Mouse (Mus musculus): ENCODE results near the gene Kdm5b. TPM values are rescaled to one million over a fixed set of nuclear protein-coding genes. Genes with fewer than 3 reads are reported as not detected.

Kdm5b gene
- total RNA-seq, 1 experiment = 127 TPM

GRCm38 (mm10) chr1:134650816-134651215 lies 90.8 kb downstream of the Kdm5b start:
- peaks cover 0 to 6% of the 10 kb centered on the region in 2 experiments; a peak in 2 of 4 replicates for H3K4me1 ChIP-seq (ENCODE audit: control insufficient read depth in 2 of 2, insufficient read depth in 2 of 2, low read length in 2 of 2, poor library complexity in 1 of 2)
- H3K27ac ChIP-seq (ENCODE audit: insufficient read depth, low read depth, low read length, poor library complexity, severe bottlenecking) = no peak overlapping the region
- H3K9ac ChIP-seq (ENCODE audit: insufficient read depth, low read depth, low read length, poor library complexity, severe bottlenecking) = no peak overlapping the region
- TF ChIP-seq HCFC1 (IDR thresholded peaks at IDR 0.05; ENCODE audit: borderline replicate concordance, insufficient read depth, low read length) = no peak
- no peak for TF ChIP-seq CHD2 (IDR thresholded peaks at IDR 0.05; ENCODE audit: low read depth, low read length)
- TF ChIP-seq ZC3H11A (IDR thresholded peaks at IDR 0.05; ENCODE audit: borderline replicate concordance, low read depth, low read length) = no peak
- TF ChIP-seq ZNF384 (IDR thresholded peaks at IDR 0.05; ENCODE audit: low read depth, low read length) = no peak
- no peak for TF ChIP-seq MAFK (IDR thresholded peaks at IDR 0.05; ENCODE audit: insufficient read depth, low read depth, low read length)
- no peak for DNase-seq (ENCODE audit: low read depth, low spot score)
- in situ Hi-C loops (cut with MboI; ENCODE audit: low sequenced_read_pairs in 2 of 2, unreplicated experiment in 2 of 2) = no loop called here
- no peaks in the 10 kb centered on the region for H3K9me3 ChIP-seq (ENCODE audit: control insufficient read depth, insufficient read depth, low read depth, low read length)
- no peaks in the 10 kb centered on the region for H3K36me3 ChIP-seq (ENCODE audit: control insufficient read depth, insufficient read depth, low read length, poor library complexity, severe bottlenecking)
- H3K4me3 ChIP-seq (ENCODE audit: insufficient read depth in 1 of 2, low read depth in 1 of 2, low read length in 2 of 2, poor library complexity in 1 of 2, severe bottlenecking in 1 of 2) = no peak overlapping the region

DNA sequence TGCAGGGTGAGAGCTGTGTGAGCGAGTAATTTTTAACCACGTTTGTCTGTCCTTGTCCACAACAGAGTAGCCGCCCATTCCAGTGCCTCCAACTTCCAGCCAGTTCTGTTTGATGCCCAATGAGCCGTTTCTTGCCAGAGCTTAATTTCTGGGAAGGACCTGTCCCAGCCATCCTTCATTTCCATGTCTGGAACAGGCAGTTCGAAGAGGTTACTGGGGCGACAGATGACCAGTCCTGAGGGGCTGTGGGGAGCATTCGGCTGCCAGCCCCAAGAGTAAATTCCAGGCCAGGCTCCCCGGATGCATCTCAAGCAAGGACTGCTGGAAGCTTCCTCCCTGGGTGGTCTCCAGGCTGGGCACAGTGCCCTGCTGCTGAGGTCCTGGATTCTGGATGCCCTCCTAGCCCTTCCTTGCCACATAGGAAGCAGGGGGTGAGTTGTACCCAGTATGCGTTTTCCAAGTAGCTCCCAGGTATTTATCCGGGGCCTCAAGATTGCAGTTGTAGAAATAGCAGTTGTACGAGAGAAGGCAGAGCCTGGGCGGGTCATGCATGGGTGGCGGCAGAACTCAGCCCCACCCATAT lies 91.4 kb downstream of the Kdm5b start:
- in situ Hi-C loops (cut with MboI; ENCODE audit: low sequenced_read_pairs in 2 of 2, unreplicated experiment in 2 of 2) = no loop called here
- Histone ChIP-seq H3K36me3 (ENCODE audit: control insufficient read depth, insufficient read depth, low read length, poor library complexity, severe bottlenecking) (no peaks in the 10 kb centered on the region), H3K4me3 (ENCODE audit: insufficient read depth in 1 of 2, low read depth in 1 of 2, low read length in 2 of 2, poor library complexity in 1 of 2, severe bottlenecking in 1 of 2) (no peak overlapping the region), H3K9me3 (ENCODE audit: control insufficient read depth, insufficient read depth, low read depth, low read length) (no peaks in the 10 kb centered on the region), H3K4me1 (ENCODE audit: control insufficient read depth in 2 of 2, insufficient read depth in 2 of 2, low read length in 2 of 2, poor library complexity in 1 of 2) (peaks cover 0 to 6% of the 10 kb centered on the region in 2 experiments; a peak in 2 of 4 replicates), H3K27ac (ENCODE audit: insufficient read depth, low read depth, low read length, poor library complexity, severe bottlenecking) (no peak overlapping the region), H3K9ac (ENCODE audit: insufficient read depth, low read depth, low read length, poor library complexity, severe bottlenecking) (no peak overlapping the region)
- no peak for DNase-seq (ENCODE audit: low read depth, low spot score)
- TF ChIP-seq MAFK (IDR thresholded peaks at IDR 0.05; ENCODE audit: insufficient read depth, low read depth, low read length) (no peak), ZNF384 (IDR thresholded peaks at IDR 0.05; ENCODE audit: low read depth, low read length) (no peak), HCFC1 (IDR thresholded peaks at IDR 0.05; ENCODE audit: borderline replicate concordance, insufficient read depth, low read length) (no peak), CHD2 (IDR thresholded peaks at IDR 0.05; ENCODE audit: low read depth, low read length) (no peak), ZC3H11A (IDR thresholded peaks at IDR 0.05; ENCODE audit: borderline replicate concordance, low read depth, low read length) (no peak)

DNA sequence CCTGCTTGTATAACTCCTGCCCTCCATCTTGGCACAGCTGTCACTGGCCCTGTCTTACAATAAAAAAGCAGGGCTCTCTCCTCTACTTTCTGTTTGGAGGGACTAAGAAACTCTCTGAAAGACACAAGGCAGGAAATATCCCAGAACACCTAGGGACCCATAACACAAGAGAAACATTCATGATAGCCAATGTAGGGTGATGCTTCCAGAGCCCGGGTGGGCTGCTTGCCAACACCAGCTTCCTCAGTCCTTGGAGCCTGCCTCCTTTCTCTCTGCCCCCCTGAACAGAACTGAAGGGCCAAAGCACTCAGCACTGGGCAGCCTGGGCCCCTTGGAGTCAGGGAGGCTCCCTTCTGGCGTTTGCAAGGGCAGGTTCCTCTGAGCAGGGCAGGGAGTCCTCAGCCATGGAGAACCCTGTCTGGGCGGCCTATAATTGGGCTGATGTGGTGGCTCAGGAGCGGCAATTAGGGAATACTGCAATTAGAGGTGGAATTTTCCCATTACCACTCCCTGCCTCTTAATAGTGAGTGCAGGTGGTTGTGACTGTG lies 92.0 kb downstream of the Kdm5b start:
- no peaks in the 10 kb centered on the region for H3K36me3 ChIP-seq (ENCODE audit: control insufficient read depth, insufficient read depth, low read length, poor library complexity, severe bottlenecking)
- peaks cover 0 to 5% of the 10 kb centered on the region in 2 experiments; a peak in 2 of 4 replicates for H3K4me1 ChIP-seq (ENCODE audit: control insufficient read depth in 2 of 2, insufficient read depth in 2 of 2, low read length in 2 of 2, poor library complexity in 1 of 2)
- no peak overlapping the region for H3K9ac ChIP-seq (ENCODE audit: insufficient read depth, low read depth, low read length, poor library complexity, severe bottlenecking)
- H3K9me3 ChIP-seq (ENCODE audit: control insufficient read depth, insufficient read depth, low read depth, low read length) = no peaks in the 10 kb centered on the region
- H3K4me3 ChIP-seq (ENCODE audit: insufficient read depth in 1 of 2, low read depth in 1 of 2, low read length in 2 of 2, poor library complexity in 1 of 2, severe bottlenecking in 1 of 2) = no peak overlapping the region
- TF ChIP-seq ZNF384 (IDR thresholded peaks at IDR 0.05; ENCODE audit: low read depth, low read length) = no peak
- TF ChIP-seq CHD2 (IDR thresholded peaks at IDR 0.05; ENCODE audit: low read depth, low read length) = no peak
- TF ChIP-seq ZC3H11A (IDR thresholded peaks at IDR 0.05; ENCODE audit: borderline replicate concordance, low read depth, low read length) = no peak
- TF ChIP-seq HCFC1 (IDR thresholded peaks at IDR 0.05; ENCODE audit: borderline replicate concordance, insufficient read depth, low read length) = no peak
- no peak for TF ChIP-seq MAFK (IDR thresholded peaks at IDR 0.05; ENCODE audit: insufficient read depth, low read depth, low read length)
- H3K27ac ChIP-seq (ENCODE audit: insufficient read depth, low read depth, low read length, poor library complexity, severe bottlenecking) = no peak overlapping the region
- DNase-seq (ENCODE audit: low read depth, low spot score) = no peak
- in situ Hi-C loops (cut with MboI; ENCODE audit: low sequenced_read_pairs in 2 of 2, unreplicated experiment in 2 of 2) = no loop called here

DNA sequence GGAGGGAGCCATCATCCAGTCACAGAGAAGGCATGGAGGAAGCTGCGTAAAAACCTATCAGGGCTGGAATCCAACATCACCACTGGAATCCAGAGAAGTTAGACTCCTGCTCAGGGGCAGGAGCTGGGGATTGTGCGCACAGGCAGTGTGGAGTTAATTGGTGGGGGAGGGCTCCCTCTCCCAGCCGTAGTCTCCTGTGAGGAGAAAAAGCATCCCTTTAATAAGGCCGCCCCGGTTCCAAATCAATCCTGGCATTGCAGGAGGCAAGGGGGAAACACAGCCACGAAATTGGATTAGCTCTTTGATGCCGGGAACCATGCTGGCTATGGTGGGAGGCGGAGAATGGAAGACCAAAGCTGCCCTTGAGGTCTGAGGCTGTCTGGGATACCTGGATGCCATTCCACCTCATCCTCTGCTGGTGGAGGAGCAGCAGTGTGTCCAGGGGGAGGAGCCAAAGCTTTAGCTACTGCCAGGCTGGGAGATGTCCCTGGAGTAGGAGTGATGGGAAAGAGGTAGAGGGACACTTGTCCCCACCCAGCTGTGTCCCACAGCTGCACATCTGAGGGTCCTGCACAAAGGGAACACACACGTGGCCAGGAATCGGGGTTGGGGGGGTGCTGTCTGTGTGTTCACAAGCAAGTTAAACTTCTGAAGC lies 93.8 kb downstream of the Kdm5b start:
- Histone ChIP-seq H3K27ac (ENCODE audit: insufficient read depth, low read depth, low read length, poor library complexity, severe bottlenecking) (no peak overlapping the region), H3K4me1 (ENCODE audit: control insufficient read depth in 2 of 2, insufficient read depth in 2 of 2, low read length in 2 of 2, poor library complexity in 1 of 2) (peaks cover 0 to 4% of the 10 kb centered on the region in 2 experiments; a peak in 2 of 4 replicates), H3K9me3 (ENCODE audit: control insufficient read depth, insufficient read depth, low read depth, low read length) (no peaks in the 10 kb centered on the region), H3K36me3 (ENCODE audit: control insufficient read depth, insufficient read depth, low read length, poor library complexity, severe bottlenecking) (no peaks in the 10 kb centered on the region), H3K4me3 (ENCODE audit: insufficient read depth in 1 of 2, low read depth in 1 of 2, low read length in 2 of 2, poor library complexity in 1 of 2, severe bottlenecking in 1 of 2) (no peak overlapping the region), H3K9ac (ENCODE audit: insufficient read depth, low read depth, low read length, poor library complexity, severe bottlenecking) (no peak overlapping the region)
- in situ Hi-C loops (cut with MboI; ENCODE audit: low sequenced_read_pairs in 2 of 2, unreplicated experiment in 2 of 2) = no loop called here
- no peak for DNase-seq (ENCODE audit: low read depth, low spot score)
- no peak for TF ChIP-seq ZC3H11A (IDR thresholded peaks at IDR 0.05; ENCODE audit: borderline replicate concordance, low read depth, low read length)
- TF ChIP-seq CHD2 (IDR thresholded peaks at IDR 0.05; ENCODE audit: low read depth, low read length) = no peak
- TF ChIP-seq MAFK (IDR thresholded peaks at IDR 0.05; ENCODE audit: insufficient read depth, low read depth, low read length) = no peak
- no peak for TF ChIP-seq HCFC1 (IDR thresholded peaks at IDR 0.05; ENCODE audit: borderline replicate concordance, insufficient read depth, low read length)
- no peak for TF ChIP-seq ZNF384 (IDR thresholded peaks at IDR 0.05; ENCODE audit: low read depth, low read length)
